Mouse (Mus musculus) liver, embryonic 16.5 days (tissue): ENCODE results near the gene Stk11. TPM values are rescaled to one million over a fixed set of nuclear protein-coding genes. Genes with fewer than 3 reads are reported as not detected.

Source experiments
- ATAC-seq: fragments of 200-750 bp; cut with Nextera tagmentation; 2 replicates; pipeline ENCODE4 v1.8.0; 2017; ENCODE audit warnings: low read depth, mild to moderate bottlenecking, moderate number of reproducible peaks, moderate library complexity
- H3K27ac ChIP-seq: fragments of 300-500 bp; sonication (generic); 2 replicates; pipeline ENCODE4 v1.5.1; 2014; ENCODE audit warnings: mild to moderate bottlenecking, low read length
- H3K27me3 ChIP-seq: fragments of 300-500 bp; sonication (generic); 2 replicates; pipeline ENCODE4 v1.6.1; 2014; ENCODE audit warnings: low read depth, low read length, mixed read lengths; ENCODE audit not compliant: control insufficient read depth, insufficient read depth
- H3K36me3 ChIP-seq: fragments of 300-500 bp; sonication (generic); 2 replicates; pipeline ENCODE4 v1.6.1; 2014; ENCODE audit warnings: mild to moderate bottlenecking; ENCODE audit not compliant: control insufficient read depth, insufficient read depth
- H3K4me1 ChIP-seq: fragments of 300-500 bp; sonication (generic); 2 replicates; pipeline ENCODE4 v1.6.1; 2014; ENCODE audit warnings: low read depth, low read length, mixed read lengths; ENCODE audit not compliant: control insufficient read depth
- H3K4me2 ChIP-seq: fragments of 300-500 bp; sonication (generic); 2 replicates; pipeline ENCODE4 v1.6.1; 2014; ENCODE audit warnings: low read depth, low read length, mixed read lengths
- H3K4me3 ChIP-seq: fragments of 300-500 bp; sonication (generic); 2 replicates; pipeline ENCODE4 v1.5.1; 2014; ENCODE audit warnings: low read depth, mild to moderate bottlenecking, low read length
- H3K9ac ChIP-seq: fragments of 300-500 bp; sonication (generic); 2 replicates; pipeline ENCODE4 v1.6.1; 2014; ENCODE audit warnings: low read depth, low read length
- H3K9me3 ChIP-seq: fragments of 300-500 bp; sonication (generic); replicated peaks from 2 replicates; pipeline ENCODE4 v1.6.1; 2016; ENCODE audit warnings: low read length; ENCODE audit not compliant: control insufficient read depth
- WGBS: fragments of 180-500 bp; shearing (Covaris S2); extraction: QIAGEN DNeasy Blood & Tissue Kit; methylation state at CpG from one replicate; pipeline ENCODE4 v1.1.7; 2014; ENCODE audit not compliant: insufficient replicate concordance; 5-methylcytosine and 5-hydroxymethylcytosine counted together
- polyA plus RNA-seq: library from polyadenylated mRNA; unstranded; fragments of >200 nt; fragmentation: Nextera tagmentation; extraction: Ambion mirVana; gene quantifications from 2 replicates; pipeline ENCODE4 v1.2.1, GENCODE M21; 2015

Gene Stk11
- polyA plus RNA-seq, 1 experiment from 2014 or later, result 14.4 TPM

DNA sequence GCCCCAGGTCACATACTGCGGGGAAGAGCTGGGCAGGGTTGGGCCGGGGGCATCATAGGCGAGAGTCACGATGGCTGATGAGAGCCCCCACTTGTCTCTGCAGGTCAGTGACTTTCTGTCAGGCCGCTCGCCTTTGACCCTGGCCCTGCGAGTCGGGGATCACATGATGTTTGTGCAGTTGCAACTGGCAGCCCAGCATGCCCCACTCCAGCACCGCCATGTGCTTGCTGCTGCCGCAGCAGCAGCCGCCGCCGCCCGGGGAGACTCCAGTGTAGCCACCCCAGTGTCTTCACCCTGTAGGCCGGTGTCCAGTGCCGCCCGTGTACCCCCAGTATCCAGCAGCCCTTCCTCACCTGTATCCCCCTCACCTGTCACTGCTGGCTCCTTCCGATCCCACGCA lies 38.1 kb downstream of the Stk11 start:
- Histone ChIP-seq H3K27me3 (no peaks in the 10 kb centered on the region), H3K9ac (peak overlapping the region; percentile 26; the same call in 1 of the 2 replicates), H3K9me3 (no peaks in the 10 kb centered on the region), H3K4me3 (peak overlapping the region; percentile 16; the same call in 1 of the 2 replicates), H3K4me2 (peak overlapping the region; percentile 98; the same call in 1 of the 2 replicates), H3K27ac (peak overlapping the region; percentile 99), H3K36me3 (peaks cover 51% of the 10 kb centered on the region), H3K4me1 (peaks cover 86% of the 10 kb centered on the region)
- 86% methylated on average over 19 of the region's 19 CpGs for whole genome bisulfite sequencing
- no peak for ATAC-seq

GRCm38 (mm10) chr10:80154384-80154783 lies 38.8 kb downstream of the Stk11 start:
- Histone ChIP-seq H3K4me2 (no peak overlapping the region), H3K9ac (no peak overlapping the region), H3K4me1 (peaks cover 92% of the 10 kb centered on the region), H3K4me3 (no peak overlapping the region), H3K27me3 (no peaks in the 10 kb centered on the region), H3K36me3 (peaks cover 51% of the 10 kb centered on the region), H3K9me3 (no peaks in the 10 kb centered on the region), H3K27ac (no peak overlapping the region)
- ATAC-seq, result no peak
- 81% methylated on average over 7 of the region's 7 CpGs for WGBS

DNA sequence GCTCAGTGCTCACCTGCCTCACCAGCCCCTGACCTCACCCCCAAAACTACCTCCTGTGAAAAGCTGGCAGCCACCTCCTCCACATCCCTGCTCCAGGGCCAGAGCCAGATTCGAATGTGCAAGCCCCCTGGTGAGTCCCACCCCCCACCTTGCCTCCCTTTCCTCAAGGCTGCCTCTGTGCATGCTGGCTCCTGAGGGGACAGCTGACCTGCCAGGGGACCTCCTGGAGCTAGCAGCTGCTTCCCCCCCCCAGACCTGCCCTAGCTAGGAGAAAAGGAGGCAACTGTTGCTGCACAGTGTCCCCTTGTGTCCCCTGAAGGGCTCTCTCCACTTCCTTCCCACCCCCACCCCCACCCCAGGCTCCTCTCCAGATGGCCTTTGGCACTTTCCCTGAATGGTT lies 39.7 kb downstream of the Stk11 start:
- Histone ChIP-seq H3K9ac (no peak overlapping the region), H3K9me3 (no peaks in the 10 kb centered on the region), H3K36me3 (peaks cover 51% of the 10 kb centered on the region), H3K4me2 (no peak overlapping the region), H3K4me1 (peaks cover 93% of the 10 kb centered on the region), H3K4me3 (no peak overlapping the region), H3K27ac (no peak overlapping the region), H3K27me3 (no peaks in the 10 kb centered on the region)
- ATAC-seq, result no peak
- 79% methylated on average over 1 of the region's 1 CpGs for WGBS

DNA sequence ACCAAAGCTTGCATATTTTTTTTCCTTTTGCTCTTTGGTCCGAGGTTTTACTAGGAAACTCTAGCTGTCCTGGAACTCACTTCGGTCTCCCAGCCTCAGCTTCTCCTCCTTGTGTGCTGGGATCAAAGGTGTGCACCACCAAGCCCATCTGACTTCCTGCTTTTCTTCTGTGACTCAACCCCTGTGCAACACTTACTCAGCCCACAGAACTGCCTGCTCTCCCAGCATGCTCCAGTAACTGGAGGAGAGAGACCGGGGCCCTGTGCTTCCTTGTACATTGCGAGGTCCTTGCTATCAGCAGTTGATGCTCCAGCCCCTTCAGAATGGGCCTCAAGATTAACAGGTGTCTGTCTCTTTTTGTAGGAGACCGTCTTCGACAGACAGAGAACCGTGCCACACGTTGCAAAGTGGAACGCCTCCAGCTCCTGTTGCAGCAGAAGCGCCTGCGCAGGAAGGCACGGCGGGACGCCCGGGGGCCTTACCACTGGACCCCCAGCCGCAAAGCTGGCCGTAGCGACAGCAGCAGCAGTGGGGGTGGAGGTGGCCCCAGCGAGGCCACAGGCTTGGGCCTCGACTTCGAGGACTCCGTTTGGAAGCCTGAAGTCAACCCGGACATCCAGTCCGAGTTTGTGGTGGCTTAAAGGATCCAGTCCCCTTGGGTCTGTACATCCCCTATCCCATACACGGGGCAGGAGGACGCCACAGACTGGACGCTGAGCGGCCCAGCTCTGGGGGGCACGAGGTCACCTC lies 40.6 kb downstream of the Stk11 start:
- 78% methylated on average over 29 of the region's 29 CpGs for WGBS
- H3K27me3 ChIP-seq, result no peaks in the 10 kb centered on the region
- ATAC-seq, result no peak
- H3K36me3 ChIP-seq, result peaks cover 51% of the 10 kb centered on the region
- H3K27ac ChIP-seq, result 0 out of 2 replicates have a peak overlapping the region, but pooled peaks have one; percentile 10
- H3K9me3 ChIP-seq, result no peaks in the 10 kb centered on the region
- no peak overlapping the region for H3K4me2 ChIP-seq
- H3K9ac ChIP-seq, result no peak overlapping the region
- H3K4me1 ChIP-seq, result peaks cover 93% of the 10 kb centered on the region
- H3K4me3 ChIP-seq, result no peak overlapping the region

- Histone ChIP-seq H3K9ac (no peak overlapping the region), H3K4me1 (peaks cover 93% of the 10 kb centered on the region), H3K4me2 (no peak overlapping the region), H3K27me3 (no peaks in the 10 kb centered on the region), H3K9me3 (no peaks in the 10 kb centered on the region), H3K4me3 (no peak overlapping the region), H3K36me3 (peaks cover 47% of the 10 kb centered on the region), H3K27ac (no peak overlapping the region)
- WGBS, result 86% methylated on average over 7 of the region's 7 CpGs
- ATAC-seq, result no peak
Measured at GRCm38 (mm10) chr10:80156752-80157053, 41.1 kb downstream of the Stk11 start.

GRCm38 (mm10) chr10:80157141-80157929 lies 41.7 kb downstream of the Stk11 start:
- 73% methylated on average over 15 of the region's 15 CpGs for WGBS
- peaks cover 43% of the 10 kb centered on the region for H3K36me3 ChIP-seq
- H3K9me3 ChIP-seq, result no peaks in the 10 kb centered on the region
- peaks cover 93% of the 10 kb centered on the region for H3K4me1 ChIP-seq
- no peak overlapping the region for H3K4me3 ChIP-seq
- no peak for ATAC-seq
- H3K4me2 ChIP-seq, result no peak overlapping the region
- no peak overlapping the region for H3K9ac ChIP-seq
- no peak overlapping the region for H3K27ac ChIP-seq
- H3K27me3 ChIP-seq, result no peaks in the 10 kb centered on the region

GRCm38 (mm10) chr10:80158307-80158986 lies 42.8 kb downstream of the Stk11 start:
- peak overlapping the region; percentile 47 for H3K9ac ChIP-seq
- WGBS, result 10% methylated on average over 18 of the region's 18 CpGs
- no peak for ATAC-seq

GRCm38 (mm10) chr10:80159021-80159560 lies 43.5 kb downstream of the Stk11 start:
- peak overlapping the region; percentile 89 for H3K4me2 ChIP-seq
- H3K4me1 ChIP-seq, result peaks cover 91% of the 10 kb centered on the region
- H3K4me3 ChIP-seq, result peak overlapping the region; percentile 68
- H3K9ac ChIP-seq, result peak overlapping the region; percentile 47
- no peak for ATAC-seq
- 16% methylated on average over 12 of the region's 12 CpGs for WGBS
- no peaks in the 10 kb centered on the region for H3K9me3 ChIP-seq
- H3K36me3 ChIP-seq, result peaks cover 34% of the 10 kb centered on the region
- H3K27me3 ChIP-seq, result no peaks in the 10 kb centered on the region
- peak overlapping the region; percentile 79 for H3K27ac ChIP-seq

More at GRCm38 (mm10) chr10:80158307-80158986, 42.8 kb downstream of the Stk11 start:
- H3K27ac ChIP-seq, result peak overlapping the region; percentile 79
- no peaks in the 10 kb centered on the region for H3K9me3 ChIP-seq
- H3K4me3 ChIP-seq, result peak overlapping the region; percentile 10; the same call in 1 of the 2 replicates
- peak overlapping the region; percentile 89 for H3K4me2 ChIP-seq
- peaks cover 41% of the 10 kb centered on the region for H3K36me3 ChIP-seq
- H3K4me1 ChIP-seq, result peaks cover 92% of the 10 kb centered on the region
- H3K27me3 ChIP-seq, result no peaks in the 10 kb centered on the region
